Mouse (Mus musculus): Measurements from ENCODE around the gene Pak4.
"Not testable (repeated sequence)": the region's sequence is repeated elsewhere in the genome, so short reads cannot be mapped to it uniquely, and the experiment has no call there.

The Pak4 gene

DNA sequence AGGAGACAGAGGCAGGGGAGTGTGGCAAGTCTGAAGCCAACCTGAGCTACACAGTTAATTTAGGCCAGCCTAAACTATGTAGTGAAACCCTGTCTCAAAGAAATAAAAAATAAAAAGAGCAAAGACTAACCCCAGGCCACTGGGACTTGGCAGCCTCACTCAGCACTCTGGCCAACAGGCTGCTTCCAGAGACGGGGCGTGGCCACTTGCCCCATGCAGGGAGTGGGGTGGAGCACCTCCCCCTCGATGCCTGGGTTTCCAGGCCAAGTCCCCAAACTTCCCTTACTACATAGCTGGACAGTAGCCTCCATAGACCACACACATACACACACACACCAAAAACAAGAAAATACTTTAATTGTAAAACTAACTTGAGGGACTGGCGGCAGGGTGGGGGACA lies 39.5 kb downstream of the Pak4 start:
- peak; percentile 81 for DNase-seq

GRCm38 (mm10) chr7:28557708-28558107 lies 40.3 kb downstream of the Pak4 start:
- no peak for DNase-seq

- DNase-seq = no peak
Measured at GRCm38 (mm10) chr7:28557069-28557468, 40.9 kb downstream of the Pak4 start.

DNA sequence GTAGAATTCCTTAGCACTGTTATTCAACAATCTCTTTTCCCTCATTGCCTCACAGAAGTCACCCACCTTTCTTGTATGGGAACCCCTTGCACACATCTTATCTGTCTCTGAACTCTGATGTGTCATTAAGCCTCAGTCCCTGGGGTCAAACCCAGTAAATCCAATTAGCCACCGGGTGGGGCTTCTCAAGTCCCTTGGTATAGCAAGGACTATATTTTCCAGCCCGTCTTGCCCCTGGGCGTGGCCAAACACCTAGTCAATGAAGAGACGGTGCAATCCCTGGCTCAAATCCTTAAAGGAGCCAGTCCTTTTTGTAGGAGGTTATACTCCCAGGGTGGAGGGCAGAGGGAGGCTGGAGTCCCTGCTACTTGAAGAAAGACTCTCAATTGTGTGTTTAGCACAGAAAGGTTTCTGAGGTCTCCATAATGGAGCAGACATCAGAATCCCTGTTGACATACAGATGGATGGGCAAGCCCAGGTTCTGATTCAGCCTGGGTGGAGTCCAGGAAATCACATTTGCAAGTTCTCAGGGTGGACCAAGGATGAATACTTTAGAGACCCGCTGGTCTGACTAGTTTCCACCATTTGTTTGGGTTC lies 41.9 kb downstream of the Pak4 start:
- no peak for DNase-seq

- no peak for DNase-seq
Measured at GRCm38 (mm10) chr7:28553076-28553475, 44.9 kb downstream of the Pak4 start.

DNA sequence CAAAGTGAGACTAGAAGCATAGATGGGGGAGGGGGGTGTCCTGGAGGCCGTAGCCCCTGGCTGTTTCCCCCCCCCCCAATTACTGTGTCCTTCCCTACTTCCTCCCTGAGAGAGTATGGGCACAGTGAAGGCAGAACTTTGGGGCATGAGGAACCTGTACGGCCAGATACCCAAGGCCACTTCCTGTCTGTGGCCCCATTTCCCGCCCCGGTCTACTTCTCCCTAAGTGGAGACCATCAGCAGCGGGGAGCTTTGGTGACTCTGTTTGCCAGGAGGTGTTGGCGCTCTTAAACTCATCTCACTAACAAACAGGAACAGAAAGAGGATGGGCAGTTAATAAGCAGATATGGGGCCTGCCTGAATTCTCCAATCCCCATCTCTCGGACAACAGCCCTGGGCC lies 50.4 kb downstream of the Pak4 start:
- DNase-seq = no peak

GRCm38 (mm10) chr7:28547154-28547553 lies 50.8 kb downstream of the Pak4 start, which contains the start of gene Nccrp1:
Gene Nccrp1, minus strand, starts transcription at chr7:28547254.
- no peak for DNase-seq

- no peak for DNase-seq
Measured at GRCm38 (mm10) chr7:28546649-28547048, 51.3 kb downstream of the Pak4 start.

DNA sequence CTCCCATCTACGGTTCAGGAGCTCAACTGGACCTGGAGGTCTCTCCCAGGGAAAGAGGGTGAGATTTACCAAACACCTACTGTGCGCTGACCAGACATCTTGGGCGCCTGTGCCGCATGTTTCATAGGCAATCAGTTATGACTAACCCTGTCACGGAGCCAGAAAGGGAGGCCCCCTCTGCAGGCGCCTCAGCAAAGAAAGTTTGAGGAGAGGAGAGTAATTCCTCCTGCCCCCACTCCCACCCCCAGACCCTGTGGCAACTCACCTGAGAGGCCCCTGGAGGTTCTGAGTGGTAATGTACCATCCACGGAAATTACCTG lies 52.1 kb downstream of the Pak4 start:
- DNase-seq = no peak

DNA sequence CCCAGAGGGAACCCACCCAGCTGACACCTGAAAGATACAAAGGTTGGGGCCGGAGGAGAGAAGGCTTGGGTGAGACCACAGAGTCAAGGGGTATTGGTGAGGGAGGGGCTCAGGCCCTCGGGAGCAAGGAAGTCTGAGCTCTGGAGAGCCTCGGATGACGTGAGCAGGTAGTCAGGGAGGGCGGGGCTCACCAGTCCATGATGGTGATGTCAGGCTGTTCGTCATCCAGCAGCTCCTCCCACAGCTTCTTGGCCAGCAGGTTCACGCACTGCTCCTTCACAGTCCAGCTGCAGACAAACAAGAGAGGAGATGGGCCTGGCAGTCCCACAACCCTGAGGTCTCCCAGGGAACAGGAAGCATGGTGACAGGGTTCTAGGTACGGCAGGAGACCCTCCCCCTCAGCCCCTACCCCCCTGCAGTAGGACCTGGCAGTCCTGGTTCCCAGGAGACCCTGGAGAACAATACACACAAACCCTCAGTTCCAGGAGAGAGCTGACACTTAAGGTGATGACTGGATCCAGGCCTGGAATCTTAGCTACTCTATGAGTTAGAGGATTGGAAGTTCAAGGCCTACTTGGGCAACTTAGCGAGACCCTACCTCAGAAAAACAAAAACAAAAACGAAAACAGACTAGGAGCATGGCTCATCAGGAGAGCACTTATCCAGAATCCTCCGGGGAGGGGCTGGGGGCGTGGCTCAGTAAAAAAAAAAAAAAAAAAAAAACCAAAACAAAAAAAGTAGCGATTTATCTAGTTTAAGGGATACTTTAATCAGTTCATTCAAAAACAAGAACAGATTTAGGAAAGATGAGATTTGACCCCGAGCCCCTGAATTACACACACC lies 52.7 kb downstream of the Pak4 start:
- peak; percentile 62 for DNase-seq

DNA sequence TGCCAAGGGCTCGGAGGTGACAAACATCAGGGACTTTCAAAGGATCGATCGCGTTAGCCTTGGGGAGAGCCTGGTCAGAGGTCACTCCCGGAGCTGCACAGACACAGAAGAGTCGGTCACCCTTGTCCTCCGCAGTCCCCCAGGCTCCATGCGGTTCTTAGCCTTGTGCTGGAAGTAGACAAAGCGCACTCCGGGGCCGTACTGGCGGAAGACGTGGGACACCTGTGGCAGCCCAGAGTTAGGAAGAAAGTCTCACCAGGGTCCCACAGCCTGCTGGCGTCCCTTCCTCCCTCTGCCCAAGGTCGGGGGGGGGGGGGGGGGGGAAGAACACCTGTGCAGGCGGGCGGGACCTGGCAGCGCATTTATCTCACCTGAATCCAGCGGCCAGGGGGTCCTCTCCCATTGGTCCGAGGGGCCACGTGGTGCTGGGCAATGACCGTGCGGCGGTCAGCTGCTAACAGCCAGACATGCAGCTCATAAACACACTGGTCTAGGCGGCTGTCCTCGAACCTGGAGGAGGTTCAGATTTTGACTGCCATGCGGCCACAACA lies 53.9 kb downstream of the Pak4 start:
- DNase-seq = peak; percentile 70

DNA sequence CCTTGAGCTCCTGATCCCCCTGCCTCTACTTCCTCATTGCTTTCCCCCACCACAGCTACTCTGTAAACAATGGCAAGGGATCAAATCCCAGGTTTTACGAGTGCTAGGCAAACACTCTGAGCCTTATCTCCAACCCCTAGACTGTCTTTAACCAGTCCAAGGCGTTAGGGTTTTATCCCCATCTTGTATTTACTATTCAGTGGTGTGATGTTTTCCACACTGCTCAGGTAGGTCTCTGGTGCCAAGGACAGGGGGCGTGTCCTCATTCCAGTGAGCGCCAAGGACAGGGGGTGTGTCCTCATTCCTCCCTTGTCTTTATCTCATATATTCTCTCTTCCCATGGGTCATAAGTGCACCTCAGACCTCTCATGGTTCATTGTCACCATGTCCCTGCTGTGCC lies 57.5 kb downstream of the Pak4 start, which contains the start of gene Sycn:
Sycn (plus strand) TSS at position 360 of the 400 bp plus-strand sequence.
- DNase-seq = no peak

DNA sequence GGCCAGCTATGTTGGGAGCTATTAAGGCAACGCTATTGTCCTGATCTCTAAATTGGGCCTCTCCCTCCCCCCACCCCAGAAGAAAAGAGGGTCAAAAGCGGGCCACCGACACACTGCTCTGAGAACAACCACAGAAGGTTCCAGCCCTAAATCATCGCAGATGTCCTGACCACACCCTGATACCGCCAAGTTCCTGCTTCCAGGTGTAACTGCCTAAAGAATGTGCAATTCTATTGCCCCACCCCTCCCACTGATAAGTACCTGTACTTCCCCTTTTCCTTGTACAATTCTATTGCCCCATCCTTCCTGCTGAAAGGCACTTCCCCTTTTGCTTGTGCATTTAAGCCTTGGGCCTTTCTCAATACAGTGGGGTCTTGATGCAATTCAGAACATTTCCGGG lies 59.1 kb downstream of the Pak4 start:
- DNase-seq = not testable (repeated sequence)

DNA sequence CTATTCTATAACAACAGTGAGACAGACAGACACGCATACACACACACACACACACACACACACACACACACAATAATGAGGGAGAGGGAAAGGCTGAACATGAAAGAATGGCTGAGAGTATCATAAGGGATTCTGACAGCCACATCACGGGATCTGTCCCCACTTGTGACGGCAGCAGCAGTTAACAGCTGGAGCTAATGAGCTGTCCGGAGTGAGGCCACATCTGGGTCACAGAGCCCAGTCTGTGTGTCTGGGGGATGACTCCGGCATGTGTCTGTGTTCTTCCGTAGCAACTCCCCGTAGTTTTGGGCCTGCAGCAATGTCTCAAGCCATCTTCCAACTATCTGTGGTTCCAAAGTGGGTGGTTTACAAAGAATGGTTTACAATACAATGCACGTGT lies 66.0 kb downstream of the Pak4 start:
- no peak for DNase-seq

- peak; percentile 76 for DNase-seq
Measured at GRCm38 (mm10) chr7:28527922-28528719, 69.9 kb downstream of the Pak4 start.

DNA sequence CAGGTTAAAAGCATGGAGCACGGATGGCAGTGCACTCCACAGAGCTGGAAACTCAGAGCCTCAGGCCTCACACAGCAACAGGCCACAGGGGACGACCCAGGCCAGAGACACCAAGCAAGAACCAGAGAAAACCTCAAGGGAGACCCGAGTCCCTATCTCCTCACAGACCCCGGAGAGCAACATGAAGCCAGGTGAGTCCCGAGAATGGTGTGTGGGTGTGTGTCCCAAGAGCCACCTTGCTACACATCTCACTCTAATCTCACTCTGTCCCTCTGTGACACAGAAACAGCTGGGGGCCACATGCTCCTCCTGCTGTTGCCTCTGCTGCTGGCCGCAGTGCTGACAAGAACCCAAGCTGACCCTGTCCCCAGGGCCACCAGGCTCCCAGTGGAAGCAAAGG lies 75.4 kb downstream of the Pak4 start, which contains the start of gene Ifnl3:
Ifnl3 (plus strand) TSS at position 301 of the 400 bp plus-strand sequence.
- DNase-seq = not testable (repeated sequence)

DNA sequence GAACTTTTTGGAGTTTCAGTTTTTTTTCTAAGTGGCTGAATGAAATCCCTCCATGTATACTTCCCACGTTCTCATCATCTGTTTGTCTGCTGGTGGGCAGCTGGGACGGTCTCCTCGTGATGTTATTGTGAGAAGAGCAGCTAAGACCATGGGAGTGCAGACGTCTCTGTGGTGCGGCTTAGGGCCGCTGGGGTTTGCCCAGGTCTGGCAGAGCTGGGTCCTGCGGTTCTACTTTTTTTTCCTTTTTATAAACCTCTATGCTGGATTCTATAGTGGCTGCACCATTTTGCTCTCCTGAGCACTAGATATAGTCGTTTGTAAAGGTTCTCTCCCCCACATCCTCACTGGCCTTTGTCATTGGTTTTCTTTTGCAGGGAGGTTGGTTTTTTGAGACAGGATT lies 86.5 kb downstream of the Pak4 start:
- no peak for DNase-seq

- not testable (repeated sequence) for DNase-seq
Measured at GRCm38 (mm10) chr7:28510405-28510974, 87.5 kb downstream of the Pak4 start, which contains the start of gene Ifnl2. Gene Ifnl2, minus strand, starts transcription at chr7:28510455.

- not testable (repeated sequence) for DNase-seq
Measured at GRCm38 (mm10) chr7:28509121-28509520, 88.9 kb downstream of the Pak4 start.

All from kidney, adult 11 months (tissue).